Mouse (Mus musculus): ENCODE measurements around the gene Col5a1.

DNA sequence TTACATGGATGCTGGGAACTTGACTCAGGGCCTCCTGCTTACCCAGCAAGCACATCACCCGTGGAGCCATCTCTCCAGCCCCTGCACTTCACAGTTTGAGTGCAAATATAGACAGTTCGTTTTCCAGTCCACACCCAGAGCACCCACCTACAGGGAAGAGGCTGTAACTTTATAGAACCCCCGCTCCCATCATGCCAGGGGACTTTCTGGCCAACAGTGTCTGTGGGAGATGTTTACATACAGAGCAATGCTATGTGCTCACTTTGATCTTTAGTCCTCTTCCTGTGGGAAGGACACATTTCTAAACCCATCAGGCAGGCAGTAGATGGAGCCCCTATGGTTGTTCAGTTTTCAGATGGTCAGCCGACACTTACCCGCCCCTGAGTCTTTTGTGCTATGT is 180.5 kb downstream of the Col5a1 start:
- TF ChIP-seq EP300 (IDR thresholded peaks at IDR 0.05) (no peak), CTCF (IDR thresholded peaks at IDR 0.05) (no peak)

All from lung, postnatal 0 days (tissue).